Mouse (Mus musculus): ENCODE results near the gene Nostrin.

GRCm38 (mm10) chr2:69232101-69232500, 96.5 kb downstream of the Nostrin start:
- no peak for TF ChIP-seq CTCF (IDR thresholded peaks at IDR 0.05; ENCODE audit: low read depth)
- no peak for TF ChIP-seq EP300 (optimal IDR thresholded peaks at IDR 0.05)
